Mouse (Mus musculus): ENCODE results near the gene Gm21913.
"Not testable (repeated sequence)": the region's sequence is repeated elsewhere in the genome, so short reads cannot be mapped to it uniquely, and the experiment has no call there.

The Gm21913 gene

DNA sequence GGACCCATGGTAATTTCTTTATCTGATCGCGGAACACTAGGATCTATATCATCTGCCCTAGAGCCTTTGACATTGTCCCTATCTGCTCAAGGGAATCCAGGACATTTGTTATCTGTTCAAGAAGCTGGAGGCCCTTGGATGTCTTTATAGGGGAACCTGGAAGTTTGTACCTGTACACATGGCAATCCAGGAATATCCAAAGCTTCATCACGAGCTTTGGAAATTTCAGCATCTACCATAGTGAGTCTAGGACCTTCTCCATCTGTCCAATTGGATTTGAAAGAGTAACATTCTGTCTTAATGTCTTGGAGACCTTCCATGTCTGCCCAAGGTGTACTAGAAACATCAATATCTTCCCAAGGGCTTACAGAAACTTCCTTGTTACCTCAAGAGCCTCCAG lies at the start of gene Gm21913:
Gene Gm21913 (plus strand): TSS at position 301 of the 400 bp plus-strand sequence.
- not testable (repeated sequence) for DNase-seq (ENCODE audit: low read depth, low spot score)
